Mouse (Mus musculus): ENCODE results near the gene Prep. TPM values are rescaled to one million over a fixed set of nuclear protein-coding genes. Genes with fewer than 3 reads are reported as not detected.

The Prep gene
- polyA plus RNA-seq, 1 experiment from 2014 or later = 32.4 TPM

DNA sequence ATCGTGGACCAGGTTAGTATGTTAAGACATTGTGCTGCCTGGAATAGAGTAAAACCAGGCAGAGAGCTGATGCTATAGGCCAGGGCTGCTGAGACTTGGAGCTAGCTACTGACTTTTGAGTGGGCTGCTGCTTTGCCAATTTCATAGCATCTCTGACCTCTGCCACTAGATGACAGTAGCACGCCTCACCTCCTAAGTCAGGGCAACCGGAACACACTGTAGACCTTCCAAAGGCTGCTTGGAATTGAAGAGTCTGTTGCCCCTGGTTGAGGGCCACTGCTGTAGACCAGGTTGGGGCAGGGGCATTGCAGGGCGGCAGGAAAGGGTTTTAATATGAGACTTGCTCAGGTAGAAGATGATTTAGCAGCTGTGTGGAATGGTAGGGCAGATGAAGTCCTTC is 47.5 kb downstream of the Prep start:
- H3K4me1 ChIP-seq (ENCODE audit: control insufficient read depth, insufficient read depth, low read length) = no peaks in the 10 kb centered on the region
- no peak overlapping the region for H3K4me3 ChIP-seq (ENCODE audit: low read depth, low read length)
- no peaks in the 10 kb centered on the region for H3K9me3 ChIP-seq (ENCODE audit: control insufficient read depth, low read length)
- peaks cover 6% of the 10 kb centered on the region for H3K36me3 ChIP-seq (ENCODE audit: control insufficient read depth, insufficient read depth, low read length)
- no peak for DNase-seq (ENCODE audit: low spot score)
- H3K27ac ChIP-seq (ENCODE audit: low read depth, low read length) = no peak overlapping the region
- no peak overlapping the region for H3K4me2 ChIP-seq (ENCODE audit: low read depth)
- 87% methylated on average over 4 of the region's 4 CpGs for WGBS
- no peaks in the 10 kb centered on the region for H3K27me3 ChIP-seq (ENCODE audit: control insufficient read depth, insufficient read depth, low read length)
- no peak for ATAC-seq (ENCODE audit: insufficient read depth, low FRiP score, low TSS enrichment)
- H3K9ac ChIP-seq (ENCODE audit: low read length) = no peak overlapping the region

DNA sequence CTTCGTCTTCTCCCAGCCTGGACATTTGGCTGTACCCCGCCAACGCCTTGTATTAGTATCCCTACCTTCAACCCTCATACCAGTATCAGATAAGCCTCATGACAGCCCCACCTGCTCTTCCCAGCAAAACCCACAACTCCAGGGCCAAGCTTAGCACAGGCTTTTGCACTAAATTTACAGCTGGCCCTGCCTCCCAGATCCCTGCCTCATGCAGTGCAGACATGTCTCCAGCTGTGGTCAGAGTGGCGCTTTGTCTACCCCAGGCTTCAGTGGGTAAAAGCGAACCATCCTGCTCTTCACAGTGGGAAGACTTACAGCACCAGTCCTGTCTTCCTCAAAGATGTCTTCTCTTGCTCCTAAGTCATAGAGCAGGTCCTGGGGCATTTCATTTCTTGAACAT is 49.8 kb downstream of the Prep start:
- H3K27ac ChIP-seq (ENCODE audit: low read depth, low read length) = no peak overlapping the region
- H3K9ac ChIP-seq (ENCODE audit: low read length) = no peak overlapping the region
- no peak overlapping the region for H3K4me2 ChIP-seq (ENCODE audit: low read depth)
- peaks cover 6% of the 10 kb centered on the region for H3K36me3 ChIP-seq (ENCODE audit: control insufficient read depth, insufficient read depth, low read length)
- H3K27me3 ChIP-seq (ENCODE audit: control insufficient read depth, insufficient read depth, low read length) = no peaks in the 10 kb centered on the region
- H3K9me3 ChIP-seq (ENCODE audit: control insufficient read depth, low read length) = no peaks in the 10 kb centered on the region
- DNase-seq (ENCODE audit: low spot score) = no peak
- no peak overlapping the region for H3K4me3 ChIP-seq (ENCODE audit: low read depth, low read length)
- H3K4me1 ChIP-seq (ENCODE audit: control insufficient read depth, insufficient read depth, low read length) = no peaks in the 10 kb centered on the region
- no peak for ATAC-seq (ENCODE audit: insufficient read depth, low FRiP score, low TSS enrichment)
- WGBS = 97% methylated on average over 5 of the region's 5 CpGs

DNA sequence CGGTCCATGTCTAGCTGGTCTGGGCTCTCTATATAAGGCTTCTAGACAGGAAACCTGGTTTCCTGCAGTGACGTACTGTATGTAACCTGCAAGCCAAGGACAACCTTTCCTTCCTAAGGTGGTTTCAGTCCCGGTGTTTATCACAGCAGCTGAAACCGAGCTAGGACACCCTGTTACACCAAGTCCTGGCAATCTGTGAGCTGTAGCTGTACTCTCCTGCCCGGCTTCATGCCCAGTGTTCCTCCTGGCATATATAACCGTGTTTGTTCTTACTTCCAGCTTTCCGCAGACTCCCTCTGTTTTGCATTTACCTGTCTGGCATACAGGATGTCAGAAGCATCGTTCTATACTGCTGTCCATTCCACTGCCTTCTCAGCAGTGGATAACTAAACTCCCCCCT is 51.4 kb downstream of the Prep start:
- H3K4me2 ChIP-seq (ENCODE audit: low read depth) = no peak overlapping the region
- H3K36me3 ChIP-seq (ENCODE audit: control insufficient read depth, insufficient read depth, low read length) = peaks cover 6% of the 10 kb centered on the region
- DNase-seq (ENCODE audit: low spot score) (no peak), ATAC-seq (ENCODE audit: insufficient read depth, low FRiP score, low TSS enrichment) (no peak)
- H3K4me3 ChIP-seq (ENCODE audit: low read depth, low read length) = no peak overlapping the region
- no peaks in the 10 kb centered on the region for H3K4me1 ChIP-seq (ENCODE audit: control insufficient read depth, insufficient read depth, low read length)
- 94% methylated on average over 8 of the region's 8 CpGs for WGBS
- no peak overlapping the region for H3K27ac ChIP-seq (ENCODE audit: low read depth, low read length)
- no peaks in the 10 kb centered on the region for H3K27me3 ChIP-seq (ENCODE audit: control insufficient read depth, insufficient read depth, low read length)
- no peaks in the 10 kb centered on the region for H3K9me3 ChIP-seq (ENCODE audit: control insufficient read depth, low read length)
- no peak overlapping the region for H3K9ac ChIP-seq (ENCODE audit: low read length)

DNA sequence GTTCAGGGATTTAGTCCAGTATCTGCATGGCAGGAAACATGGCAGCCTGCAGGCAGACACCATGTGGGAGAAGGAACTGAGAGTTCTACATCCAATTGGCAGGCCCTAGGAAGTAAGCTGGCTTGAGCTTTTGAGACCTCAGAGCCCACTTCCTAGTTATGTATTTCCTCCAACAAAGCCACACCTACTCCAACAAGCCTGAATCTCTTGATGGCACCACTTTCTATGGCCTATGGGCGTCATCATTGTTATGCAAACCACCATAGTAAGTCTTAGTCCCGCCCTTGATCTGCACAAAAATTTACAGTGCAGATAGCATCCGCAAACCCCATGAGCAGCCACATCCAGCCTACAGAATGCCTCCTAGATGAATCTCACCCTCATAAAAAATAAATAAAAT is 54.6 kb downstream of the Prep start:
- H3K4me3 ChIP-seq (ENCODE audit: low read depth, low read length) = no peak overlapping the region
- no peak overlapping the region for H3K27ac ChIP-seq (ENCODE audit: low read depth, low read length)
- ATAC-seq (ENCODE audit: insufficient read depth, low FRiP score, low TSS enrichment) (no peak), DNase-seq (ENCODE audit: low spot score) (no peak)
- no peaks in the 10 kb centered on the region for H3K4me1 ChIP-seq (ENCODE audit: control insufficient read depth, insufficient read depth, low read length)
- no peak overlapping the region for H3K9ac ChIP-seq (ENCODE audit: low read length)
- H3K36me3 ChIP-seq (ENCODE audit: control insufficient read depth, insufficient read depth, low read length) = peaks cover 2% of the 10 kb centered on the region
- 89% methylated on average over 3 of the region's 3 CpGs for WGBS
- no peaks in the 10 kb centered on the region for H3K9me3 ChIP-seq (ENCODE audit: control insufficient read depth, low read length)
- H3K4me2 ChIP-seq (ENCODE audit: low read depth) = no peak overlapping the region
- no peaks in the 10 kb centered on the region for H3K27me3 ChIP-seq (ENCODE audit: control insufficient read depth, insufficient read depth, low read length)

DNA sequence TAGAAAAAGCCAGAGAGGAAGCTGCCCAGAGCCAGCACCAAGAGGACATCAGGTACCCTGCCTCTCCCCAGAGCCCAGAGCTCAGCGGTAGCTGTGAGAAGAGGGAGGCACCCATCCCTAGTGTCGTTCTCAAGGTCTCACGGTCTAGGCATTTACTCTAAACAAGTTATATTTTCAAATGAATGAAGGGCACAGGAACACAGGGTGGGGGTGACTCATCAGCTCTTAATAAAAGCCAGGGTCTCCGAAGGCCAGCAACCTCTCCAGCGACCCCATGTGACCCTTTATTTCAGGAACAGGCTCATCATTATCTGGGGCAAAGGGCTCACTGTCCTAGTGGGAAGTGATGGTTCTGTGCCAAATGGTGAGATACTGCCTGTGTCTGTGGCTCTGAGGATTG is 55.5 kb downstream of the Prep start:
- Histone ChIP-seq H3K9ac (ENCODE audit: low read length) (no peak overlapping the region), H3K4me2 (ENCODE audit: low read depth) (no peak overlapping the region), H3K9me3 (ENCODE audit: control insufficient read depth, low read length) (no peaks in the 10 kb centered on the region), H3K4me1 (ENCODE audit: control insufficient read depth, insufficient read depth, low read length) (no peaks in the 10 kb centered on the region), H3K36me3 (ENCODE audit: control insufficient read depth, insufficient read depth, low read length) (peaks cover 2% of the 10 kb centered on the region), H3K27ac (ENCODE audit: low read depth, low read length) (no peak overlapping the region), H3K27me3 (ENCODE audit: control insufficient read depth, insufficient read depth, low read length) (no peaks in the 10 kb centered on the region), H3K4me3 (ENCODE audit: low read depth, low read length) (no peak overlapping the region)
- DNase-seq (ENCODE audit: low spot score) = no peak
- no peak for ATAC-seq (ENCODE audit: insufficient read depth, low FRiP score, low TSS enrichment)
- WGBS = 60% methylated on average over 5 of the region's 5 CpGs

DNA sequence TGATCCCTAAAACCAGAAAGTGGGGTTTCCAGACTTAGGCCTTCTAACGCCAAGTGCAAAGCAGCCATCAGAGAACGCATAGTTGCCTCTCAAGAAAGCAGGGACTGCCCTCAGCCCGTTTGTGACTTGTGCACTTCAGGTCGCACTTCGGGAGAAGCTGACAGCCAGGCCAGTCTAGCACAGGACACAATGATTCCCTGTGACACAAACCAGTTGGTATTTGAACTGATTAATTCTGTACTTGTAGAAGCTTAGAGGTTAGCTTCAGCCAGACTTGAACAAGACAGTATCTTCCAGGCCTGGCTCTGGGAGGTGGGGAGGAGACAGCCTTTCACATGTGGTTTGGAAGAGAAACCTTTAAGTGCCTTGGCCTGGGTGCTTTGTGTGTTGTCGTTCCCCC is 56.0 kb downstream of the Prep start:
- ATAC-seq (ENCODE audit: insufficient read depth, low FRiP score, low TSS enrichment) = no peak
- DNase-seq (ENCODE audit: low spot score) = no peak
- Histone ChIP-seq H3K4me1 (ENCODE audit: control insufficient read depth, insufficient read depth, low read length) (no peaks in the 10 kb centered on the region), H3K4me3 (ENCODE audit: low read depth, low read length) (no peak overlapping the region), H3K36me3 (ENCODE audit: control insufficient read depth, insufficient read depth, low read length) (peaks cover 2% of the 10 kb centered on the region), H3K4me2 (ENCODE audit: low read depth) (no peak overlapping the region), H3K27me3 (ENCODE audit: control insufficient read depth, insufficient read depth, low read length) (no peaks in the 10 kb centered on the region), H3K27ac (ENCODE audit: low read depth, low read length) (no peak overlapping the region), H3K9me3 (ENCODE audit: control insufficient read depth, low read length) (no peaks in the 10 kb centered on the region), H3K9ac (ENCODE audit: low read length) (no peak overlapping the region)
- WGBS = 89% methylated on average over 6 of the region's 6 CpGs

DNA sequence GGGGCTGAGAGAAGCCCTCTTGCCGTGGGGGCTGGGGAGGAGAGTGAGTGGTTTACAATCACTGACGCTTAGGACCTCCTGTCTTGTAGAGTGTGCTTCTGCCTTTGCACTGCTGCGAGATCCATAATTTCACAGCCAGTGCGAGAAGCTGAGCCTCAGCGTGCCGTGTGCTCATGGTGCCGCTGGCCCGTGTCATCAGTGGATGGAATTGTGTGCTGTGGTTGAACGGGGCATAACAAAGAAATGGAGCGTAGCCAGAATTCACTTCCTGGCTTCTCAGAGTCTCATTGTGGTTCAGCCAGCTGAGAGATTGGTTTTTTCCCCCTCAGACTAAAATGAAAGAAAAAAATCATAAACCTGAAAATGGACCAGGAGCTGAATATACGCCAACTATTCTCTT is 62.1 kb downstream of the Prep start:
- Histone ChIP-seq H3K4me2 (ENCODE audit: low read depth) (no peak overlapping the region), H3K9me3 (ENCODE audit: control insufficient read depth, low read length) (no peaks in the 10 kb centered on the region), H3K4me3 (ENCODE audit: low read depth, low read length) (no peak overlapping the region), H3K9ac (ENCODE audit: low read length) (no peak overlapping the region), H3K36me3 (ENCODE audit: control insufficient read depth, insufficient read depth, low read length) (no peaks in the 10 kb centered on the region), H3K27me3 (ENCODE audit: control insufficient read depth, insufficient read depth, low read length) (no peaks in the 10 kb centered on the region), H3K27ac (ENCODE audit: low read depth, low read length) (no peak overlapping the region), H3K4me1 (ENCODE audit: control insufficient read depth, insufficient read depth, low read length) (no peaks in the 10 kb centered on the region)
- DNase-seq (ENCODE audit: low spot score) = no peak
- no peak for ATAC-seq (ENCODE audit: insufficient read depth, low FRiP score, low TSS enrichment)
- 74% methylated on average over 11 of the region's 11 CpGs for whole genome bisulfite sequencing

DNA sequence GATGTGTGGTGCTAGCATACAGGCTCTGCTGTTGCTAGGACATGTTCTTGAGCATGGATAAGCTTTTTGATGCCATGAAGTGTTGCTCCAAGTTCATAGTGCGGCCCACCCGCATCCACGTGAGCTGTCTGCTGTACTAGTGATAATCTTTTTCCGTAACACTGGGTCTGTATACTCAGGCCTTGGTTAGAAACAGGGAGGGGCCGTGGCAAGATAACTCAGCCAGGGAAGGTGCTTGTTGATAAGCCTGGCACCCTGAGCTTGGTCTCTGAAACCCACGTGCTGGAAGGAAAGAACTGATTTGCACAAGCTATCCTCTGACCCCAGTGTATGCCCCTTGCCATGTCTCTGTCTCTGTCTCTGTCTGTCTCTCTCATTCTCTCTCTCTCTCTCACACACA is 63.0 kb downstream of the Prep start:
- Histone ChIP-seq H3K36me3 (ENCODE audit: control insufficient read depth, insufficient read depth, low read length) (no peaks in the 10 kb centered on the region), H3K9me3 (ENCODE audit: control insufficient read depth, low read length) (no peaks in the 10 kb centered on the region), H3K4me3 (ENCODE audit: low read depth, low read length) (no peak overlapping the region), H3K4me1 (ENCODE audit: control insufficient read depth, insufficient read depth, low read length) (no peaks in the 10 kb centered on the region), H3K27me3 (ENCODE audit: control insufficient read depth, insufficient read depth, low read length) (no peaks in the 10 kb centered on the region), H3K27ac (ENCODE audit: low read depth, low read length) (no peak overlapping the region), H3K9ac (ENCODE audit: low read length) (no peak overlapping the region), H3K4me2 (ENCODE audit: low read depth) (no peak overlapping the region)
- no peak for ATAC-seq (ENCODE audit: insufficient read depth, low FRiP score, low TSS enrichment)
- DNase-seq (ENCODE audit: low spot score) = no peak
- 94% methylated on average over 6 of the region's 6 CpGs for WGBS

DNA sequence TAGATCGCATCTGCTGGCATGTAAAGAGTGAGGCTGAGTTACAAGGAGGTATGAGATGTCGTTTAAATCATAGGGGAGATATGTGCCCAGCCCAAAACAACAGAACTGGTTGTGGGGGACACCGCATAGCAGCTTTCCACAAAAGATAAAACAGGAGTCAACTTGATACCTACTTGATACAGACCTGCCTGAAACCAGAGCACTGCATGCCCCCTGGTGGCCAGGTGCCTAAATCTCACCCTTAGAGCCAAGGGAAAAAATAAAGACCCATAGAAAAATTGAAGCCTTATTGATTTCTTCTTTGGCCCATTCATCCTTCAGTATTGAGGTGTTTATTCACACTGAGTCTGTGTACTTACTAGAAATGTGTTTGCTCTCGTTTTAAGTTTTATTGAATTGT is 65.4 kb downstream of the Prep start:
- H3K4me1 ChIP-seq (ENCODE audit: control insufficient read depth, insufficient read depth, low read length) = no peaks in the 10 kb centered on the region
- no peaks in the 10 kb centered on the region for H3K27me3 ChIP-seq (ENCODE audit: control insufficient read depth, insufficient read depth, low read length)
- H3K4me3 ChIP-seq (ENCODE audit: low read depth, low read length) = no peak overlapping the region
- 80% methylated on average over 4 of the region's 4 CpGs for WGBS
- H3K27ac ChIP-seq (ENCODE audit: low read depth, low read length) = no peak overlapping the region
- DNase-seq (ENCODE audit: low spot score) (no peak), ATAC-seq (ENCODE audit: insufficient read depth, low FRiP score, low TSS enrichment) (no peak)
- H3K9ac ChIP-seq (ENCODE audit: low read length) = no peak overlapping the region
- no peaks in the 10 kb centered on the region for H3K36me3 ChIP-seq (ENCODE audit: control insufficient read depth, insufficient read depth, low read length)
- no peaks in the 10 kb centered on the region for H3K9me3 ChIP-seq (ENCODE audit: control insufficient read depth, low read length)
- no peak overlapping the region for H3K4me2 ChIP-seq (ENCODE audit: low read depth)
